Mouse (Mus musculus): ENCODE measurements around the gene Dqx1. TPM values are rescaled to one million over a fixed set of nuclear protein-coding genes. Genes with fewer than 3 reads are reported as not detected.

Gene Dqx1
- 6.2 and 8.0 TPM in 2 replicates for polyA plus RNA-seq (2012; rRNA removed)

DNA sequence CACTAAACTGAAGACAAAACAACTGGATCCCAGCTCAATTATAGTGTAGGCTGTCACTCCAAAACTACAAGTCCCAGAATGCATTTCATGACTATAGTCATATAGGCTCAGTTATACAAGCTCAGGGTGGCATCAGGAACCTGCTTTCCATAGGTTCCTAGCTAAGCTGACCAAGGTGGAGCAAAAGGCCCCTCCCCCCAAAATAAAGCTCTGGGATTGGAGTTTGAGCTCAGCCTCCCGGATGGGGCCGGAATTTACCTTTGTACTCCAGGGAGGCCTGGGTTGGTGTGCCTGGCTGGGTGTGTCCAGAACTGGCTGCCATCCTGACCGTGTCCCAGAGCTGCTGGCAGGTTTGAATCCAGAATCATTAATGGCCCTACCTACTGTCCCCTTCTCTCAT, at the start of gene Dqx1:
Gene Dqx1, plus strand, starts transcription at position 55 of the 400 bp plus-strand sequence.

DNA sequence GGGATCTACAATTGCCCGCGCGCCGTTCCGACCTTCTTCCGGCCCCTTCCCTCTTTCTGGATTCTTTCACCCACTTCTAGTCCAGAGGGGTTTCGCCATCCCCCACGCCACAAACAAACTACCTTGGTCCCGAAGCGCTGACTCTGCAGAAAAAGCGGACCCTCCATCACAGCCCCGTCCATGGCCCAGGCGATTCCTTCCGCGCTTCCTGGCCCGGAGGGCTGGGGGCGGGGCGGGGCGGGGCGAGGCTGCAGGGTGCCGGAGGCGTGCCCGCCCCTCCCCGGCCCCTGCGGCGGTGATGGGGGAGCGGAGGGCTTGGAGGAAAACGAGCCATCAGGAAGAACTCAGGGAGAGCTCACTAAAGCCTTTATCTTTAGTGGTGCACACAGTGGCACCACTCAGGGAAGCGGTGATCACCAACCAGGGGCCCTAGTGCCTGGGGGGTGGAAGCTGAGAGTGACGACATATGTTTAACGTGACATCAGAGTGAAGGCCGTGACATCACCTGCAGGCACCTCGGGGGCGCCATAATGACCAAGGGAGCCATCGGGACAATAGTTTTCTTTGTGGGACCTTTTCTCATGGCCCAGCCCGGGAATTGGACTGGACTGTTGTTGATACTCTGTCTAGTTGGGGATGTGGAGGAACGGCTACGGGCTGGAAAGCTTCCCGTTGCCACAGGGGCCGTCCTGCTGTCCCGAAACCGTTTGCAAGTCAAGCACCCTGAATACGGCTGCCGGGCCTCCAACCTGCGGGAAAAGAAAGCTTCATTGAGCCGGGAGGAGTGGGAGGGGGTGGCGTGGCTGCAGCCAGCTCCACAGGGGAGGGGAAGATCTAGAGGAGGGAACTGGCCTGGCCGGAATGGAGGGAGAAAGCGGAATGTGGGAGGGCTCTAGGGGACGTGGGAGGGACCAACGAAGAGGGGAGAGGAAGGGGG, 24.1 kb upstream of the Dqx1 start, which contains the start of the genes Dok1 and Loxl3:
Gene Dok1, minus strand, starts transcription at position 223 of the 937 bp plus-strand sequence.
Gene Loxl3, plus strand, starts transcription at position 925 of the 937 bp plus-strand sequence.

DNA sequence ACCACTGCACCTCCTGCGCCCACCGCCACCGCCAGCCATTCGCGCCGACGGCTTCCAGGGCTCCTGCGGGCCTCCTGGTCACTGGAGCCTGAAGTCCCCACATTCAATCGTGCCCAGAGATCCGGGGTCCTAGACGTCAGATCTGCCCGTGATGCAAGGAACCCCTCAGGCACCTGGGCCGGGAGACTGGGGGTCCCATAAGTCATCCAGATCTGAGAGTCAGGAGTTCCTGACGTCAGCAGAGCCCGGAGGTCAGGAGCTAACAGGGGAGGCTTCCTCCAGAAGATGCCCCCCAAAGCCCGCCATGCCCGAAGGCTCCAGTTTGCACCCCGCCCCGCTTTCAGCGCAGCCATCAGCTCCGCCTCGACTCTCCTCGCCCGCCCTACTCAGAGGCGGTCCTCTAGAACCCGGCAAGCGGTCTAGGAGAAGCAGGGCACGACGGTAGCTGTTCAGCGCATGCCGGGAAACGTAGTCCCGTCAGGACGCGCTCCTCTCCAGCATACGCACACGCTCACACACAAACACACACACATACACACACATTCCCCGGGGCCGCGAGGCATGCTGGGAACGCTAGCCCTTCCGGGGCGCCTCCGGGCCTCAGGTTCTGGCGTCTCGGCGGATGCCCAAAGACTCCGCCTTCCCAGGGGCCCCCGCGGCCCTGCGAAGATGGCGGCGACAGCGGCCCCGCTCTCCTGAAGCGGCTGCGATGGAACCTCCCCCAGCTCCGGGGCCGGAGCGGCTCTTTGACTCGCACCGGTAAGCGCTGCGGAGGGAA, 3.4 kb upstream of the Dqx1 start, which contains the start of gene Aup1:
Gene Aup1, plus strand, starts transcription at position 448 of the 778 bp plus-strand sequence.

DNA sequence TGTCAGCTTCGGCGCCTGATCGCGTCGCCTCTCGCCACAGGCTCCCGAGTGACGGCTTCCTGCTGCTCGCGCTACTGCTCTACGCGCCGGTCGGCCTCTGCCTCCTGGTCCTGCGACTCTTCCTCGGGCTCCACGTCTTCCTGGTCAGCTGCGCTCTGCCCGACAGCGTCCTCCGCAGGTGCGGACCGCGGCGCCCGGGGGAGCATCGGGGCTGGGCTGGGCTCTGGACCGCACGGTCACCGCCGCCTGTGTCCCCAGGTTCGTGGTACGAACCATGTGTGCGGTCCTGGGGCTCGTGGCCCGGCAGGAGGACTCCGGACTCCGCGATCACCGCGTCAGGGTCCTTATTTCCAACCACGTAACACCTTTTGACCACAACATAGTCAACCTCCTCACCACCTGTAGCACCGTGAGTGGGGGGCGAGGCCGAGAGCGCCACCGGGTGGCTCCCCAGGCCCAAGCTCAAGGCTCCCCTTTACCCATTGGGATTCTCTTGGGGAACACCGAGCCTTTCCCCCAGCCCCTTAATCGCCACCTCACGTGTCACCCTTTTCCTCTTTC, 2.7 kb upstream of the Dqx1 start, which contains the start of gene Htra2:
Gene Htra2, minus strand, starts transcription at position 403 of the 561 bp plus-strand sequence.

DNA sequence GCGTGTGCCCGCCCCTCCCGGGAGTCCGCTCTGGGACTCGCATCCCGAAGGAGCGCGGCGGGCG, 12.4 kb downstream of the Dqx1 start, which contains the start of gene Tlx2:
Gene Tlx2, minus strand, starts transcription at position 47 of the 64 bp plus-strand sequence.

DNA sequence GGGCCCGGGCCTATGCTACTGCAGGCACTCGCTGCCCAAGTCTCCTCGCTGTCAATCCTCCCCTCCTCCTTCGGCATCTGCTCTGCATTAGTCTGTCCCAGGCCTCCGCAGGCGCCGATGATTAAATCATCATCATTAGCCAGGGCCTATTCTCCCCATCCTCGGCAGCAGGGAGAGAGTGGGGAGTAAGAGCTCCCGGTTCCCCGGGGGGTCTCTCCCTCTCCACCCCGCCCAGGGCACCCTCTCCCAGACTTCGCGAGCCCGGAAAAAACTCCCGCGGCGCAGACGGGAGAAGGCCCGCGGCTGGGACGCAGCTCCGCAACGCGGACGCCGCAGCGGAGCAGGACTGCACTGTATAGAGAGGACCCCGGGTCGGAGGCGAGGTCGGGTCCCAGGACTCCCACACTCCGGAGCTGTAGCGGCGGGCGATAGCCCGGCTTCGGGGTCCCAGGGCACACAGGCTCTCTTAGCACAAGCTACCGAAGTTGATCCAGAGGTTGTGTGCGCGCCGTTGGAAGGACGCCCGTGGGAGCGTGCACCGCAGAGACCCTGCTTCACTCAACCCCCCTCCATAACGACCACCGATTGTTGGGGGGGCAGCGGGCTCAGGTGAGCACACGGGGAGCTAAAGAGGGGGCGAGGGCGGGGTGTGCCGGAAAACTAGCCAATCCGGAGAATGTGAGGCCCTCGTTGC, 20.1 kb downstream of the Dqx1 start, which contains the start of gene Pcgf1:
Gene Pcgf1, plus strand, starts transcription at position 240 of the 694 bp plus-strand sequence.

DNA sequence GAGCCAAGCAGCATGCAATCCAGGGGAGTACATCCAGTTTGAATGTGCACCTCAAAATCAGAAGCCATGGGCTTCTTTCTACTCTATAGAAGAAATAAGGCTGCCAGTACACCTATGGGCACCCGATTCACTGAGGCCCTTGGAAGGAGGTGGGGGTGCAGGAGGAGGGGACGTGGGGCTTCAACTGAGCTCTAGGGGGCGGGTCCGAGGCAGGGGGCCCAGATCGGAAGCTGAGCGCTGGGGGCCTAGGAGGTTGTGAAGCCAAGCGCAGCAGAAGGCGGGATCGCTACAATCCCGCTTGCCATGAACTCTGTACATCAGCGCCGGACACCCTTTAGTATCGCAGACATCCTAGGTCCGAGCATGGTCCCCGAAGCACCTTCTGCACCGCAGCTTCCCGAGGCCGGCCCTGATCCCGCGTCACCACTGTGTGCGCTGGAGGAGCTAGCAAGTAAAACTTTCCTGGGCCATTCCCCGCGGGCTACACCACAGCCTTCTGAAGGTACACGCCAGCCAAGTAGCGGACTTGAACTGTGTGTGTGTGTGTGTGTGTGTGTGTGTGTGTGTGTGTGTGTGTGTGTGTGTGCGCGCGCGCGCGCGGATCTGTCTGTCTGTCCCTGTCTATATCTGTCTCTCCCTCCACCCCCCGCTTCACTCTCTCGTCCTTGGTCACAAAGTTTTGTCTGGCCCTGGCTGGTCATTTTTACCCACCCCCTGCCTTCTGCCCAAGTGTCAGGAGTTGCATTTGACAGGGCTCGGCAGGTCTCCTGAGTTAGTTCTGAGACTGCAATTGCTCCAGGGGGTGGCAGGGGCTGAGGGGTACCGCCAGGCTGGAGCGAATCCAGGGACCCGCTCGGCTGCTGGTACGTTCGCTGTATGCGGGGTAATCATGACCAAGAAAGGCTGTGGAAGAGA, 28.7 kb downstream of the Dqx1 start, which contains the start of gene Lbx2:
Gene Lbx2, plus strand, starts transcription at position 247 of the 915 bp plus-strand sequence.

DNA sequence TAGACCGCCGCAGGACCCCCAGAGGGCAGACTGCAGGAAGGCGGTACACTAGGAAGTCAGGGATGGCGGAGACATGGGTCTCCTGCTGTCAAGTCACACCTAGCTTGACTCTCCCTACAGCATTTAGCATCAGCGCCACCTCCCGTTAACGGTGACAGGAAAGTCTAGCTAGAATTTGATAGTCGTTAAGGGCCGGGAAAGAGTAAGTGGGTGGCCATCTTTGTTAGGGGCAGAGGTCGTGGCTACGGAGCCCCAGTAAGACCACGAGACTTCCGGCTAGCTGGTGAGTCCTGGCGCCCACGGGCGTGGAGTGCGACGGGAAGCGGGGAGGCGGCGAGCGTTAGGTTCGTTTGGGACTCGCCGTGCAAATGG, 43.7 kb downstream of the Dqx1 start, which contains the start of the genes Ccdc142 and Gm42688:
Gene Ccdc142, plus strand, starts transcription at position 286 of the 372 bp plus-strand sequence.
Gene Gm42688, plus strand, starts transcription at position 302 of the 372 bp plus-strand sequence.

DNA sequence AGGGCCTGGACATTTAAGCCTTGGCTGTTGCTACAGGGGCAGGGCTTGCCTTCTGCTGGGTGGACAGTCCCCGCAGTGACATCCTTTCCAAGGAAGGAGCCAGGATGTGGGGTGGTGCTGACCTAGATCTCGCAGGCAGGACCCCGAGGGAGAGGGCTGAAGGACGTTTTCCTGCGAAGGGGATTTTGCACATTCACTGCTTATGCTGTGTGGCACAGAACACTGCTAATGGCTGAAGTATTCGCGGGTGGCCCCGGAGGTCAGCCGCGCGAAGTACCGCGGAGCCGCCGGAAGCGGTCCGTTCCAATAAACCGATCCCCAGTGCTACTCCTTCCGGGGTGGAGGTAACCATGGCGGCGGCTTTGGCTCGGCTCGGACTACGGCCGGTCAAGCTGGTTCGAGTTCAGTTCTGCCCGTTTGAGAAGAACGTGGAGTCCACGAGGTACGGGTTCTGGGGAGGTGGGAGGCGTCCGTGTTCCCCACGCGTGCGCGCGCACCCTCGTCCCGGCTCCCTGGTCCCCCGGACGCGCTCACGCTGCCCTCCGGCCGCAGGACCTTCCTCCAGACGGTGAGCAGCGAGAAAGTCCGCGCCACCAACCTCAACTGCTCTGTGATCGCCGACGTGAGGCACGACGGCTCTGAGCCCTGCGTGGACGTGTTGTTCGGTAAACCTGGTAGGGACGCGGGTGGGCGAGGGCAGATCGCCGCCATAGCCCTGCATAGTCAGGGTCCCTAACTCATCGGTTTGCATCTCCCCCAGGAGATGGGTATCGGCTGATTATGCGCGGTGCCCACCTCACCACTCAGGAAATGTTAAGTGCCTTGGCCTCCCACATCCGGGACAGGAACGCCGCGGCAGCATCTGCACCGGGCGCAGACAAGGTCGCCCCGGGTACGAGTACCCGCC, 51.4 kb downstream of the Dqx1 start, which contains the start of gene Mrpl53:
Gene Mrpl53, plus strand, starts transcription at position 279 of the 907 bp plus-strand sequence.

DNA sequence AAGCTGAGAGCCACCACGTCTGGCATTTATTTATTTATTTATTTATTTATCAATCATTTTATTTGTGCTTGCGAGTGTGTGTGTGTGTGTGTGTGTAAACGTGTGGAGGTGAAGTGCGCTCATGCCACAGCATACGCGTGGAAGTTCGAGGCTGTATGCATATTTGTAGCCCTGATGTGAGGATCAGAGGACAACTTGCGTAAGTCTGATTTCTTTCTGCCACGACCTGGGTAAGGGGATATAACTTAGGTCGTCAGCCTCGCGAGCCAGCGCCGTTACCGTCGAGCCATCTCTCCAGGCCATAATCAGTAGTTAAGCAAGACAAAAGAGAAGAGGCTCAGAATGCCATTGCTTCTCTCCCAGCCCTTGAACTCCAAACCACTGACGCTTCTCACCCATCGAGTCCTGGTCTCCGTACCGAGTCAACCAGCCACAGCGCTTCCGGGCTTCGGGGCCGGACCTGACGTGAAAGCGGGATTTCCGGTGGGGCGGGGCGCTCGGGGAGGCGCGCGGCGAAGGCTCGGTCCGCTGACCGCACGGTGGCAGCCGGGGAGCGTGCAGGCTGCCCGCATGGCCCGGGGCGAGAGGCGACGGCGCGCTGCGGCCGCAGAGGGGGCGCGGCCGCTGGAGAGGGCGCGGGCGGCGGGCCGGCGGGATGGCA, 57.5 kb downstream of the Dqx1 start, which contains the start of gene Mogs:
Gene Mogs, plus strand, starts transcription at position 486 of the 661 bp plus-strand sequence.

Other genes with a start within 250 kb of the Dqx1 start
- gene Sema4f, start 118.1 kb upstream of the Dqx1 start, polyA plus RNA-seq (2012; rRNA removed): 0.02 and 0.05 TPM in 2 replicates
- gene M1ap, start 110.9 kb upstream of the Dqx1 start, polyA plus RNA-seq (2012; rRNA removed): 7.5 and 8.6 TPM in 2 replicates
- 13.6 and 15.5 TPM in 2 replicates for gene Dok1, start 24.4 kb upstream of the Dqx1 start, polyA plus RNA-seq (2012; rRNA removed)
- gene Loxl3, start 23.7 kb upstream of the Dqx1 start, polyA plus RNA-seq (2012; rRNA removed): 1.2 and 1.5 TPM in 2 replicates
- 147 and 167 TPM in 2 replicates for gene Aup1, start 3.3 kb upstream of the Dqx1 start, polyA plus RNA-seq (2012; rRNA removed)
- gene Htra2, start 2.6 kb upstream of the Dqx1 start, polyA plus RNA-seq (2012; rRNA removed): 71.6 and 81.9 TPM in 2 replicates
- not detected in 2 replicates for gene Tlx2, start 12.4 kb downstream of the Dqx1 start, polyA plus RNA-seq (2012; rRNA removed)
- 18.8 and 20.7 TPM in 2 replicates for gene Pcgf1, start 20.0 kb downstream of the Dqx1 start, polyA plus RNA-seq (2012; rRNA removed)
- 0.18 and 0.19 TPM in 2 replicates for gene Lbx2, start 28.5 kb downstream of the Dqx1 start, polyA plus RNA-seq (2012; rRNA removed)
- 1.0 and 1.1 TPM in 2 replicates for gene Ccdc142, start 43.8 kb downstream of the Dqx1 start, polyA plus RNA-seq (2012; rRNA removed)
- 2.1 TPM in 2 replicates for gene Gm42688, start 43.8 kb downstream of the Dqx1 start, polyA plus RNA-seq (2012; rRNA removed)
- 55.1 and 55.3 TPM in 2 replicates for gene Mrpl53, start 51.2 kb downstream of the Dqx1 start, polyA plus RNA-seq (2012; rRNA removed)
- gene Mogs, start 57.7 kb downstream of the Dqx1 start, polyA plus RNA-seq (2012; rRNA removed): 32.2 and 34.8 TPM in 2 replicates
- gene Wbp1, start 63.7 kb downstream of the Dqx1 start, polyA plus RNA-seq (2012; rRNA removed): 23.2 and 27.5 TPM in 2 replicates
- gene Ino80b, start 67.6 kb downstream of the Dqx1 start, polyA plus RNA-seq (2012; rRNA removed): 11.3 and 11.9 TPM in 2 replicates
- gene Rtkn, start 77.6 kb downstream of the Dqx1 start, polyA plus RNA-seq (2012; rRNA removed): 9.4 and 10.2 TPM in 2 replicates
- 0.29 and 0.36 TPM in 2 replicates for gene Wdr54, start 98.6 kb downstream of the Dqx1 start, polyA plus RNA-seq (2012; rRNA removed)
- gene 1700003E16Rik, start 98.6 kb downstream of the Dqx1 start, polyA plus RNA-seq (2012; rRNA removed): 0.01 and 0.02 TPM in 2 replicates
- gene Dctn1, start 108.1 kb downstream of the Dqx1 start, polyA plus RNA-seq (2012; rRNA removed): 20.0 and 20.7 TPM in 2 replicates
- gene Slc4a5, start 162.0 kb downstream of the Dqx1 start, polyA plus RNA-seq (2012; rRNA removed): 1.2 and 1.3 TPM in 2 replicates